Mouse (Mus musculus) kidney, postnatal 25 days (tissue): ENCODE data around the gene Ier2.

ENCODE experiments used
- DNase-seq, 2 experiments: peaks; one replicate each; pipeline ENCODE4 v3.0.0; 2021; ENCODE audit warnings: mixed read lengths in 2 of 2

Ier2 gene

GRCm38 (mm10) chr8:84661458-84661871, 1.2 kb downstream of the Ier2 start:
- peak; percentile 86 to 96 for DNase-seq

GRCm38 (mm10) chr8:84660819-84661457, 1.7 kb downstream of the Ier2 start:
- peak; percentile 85 to 91 for DNase-seq

DNA sequence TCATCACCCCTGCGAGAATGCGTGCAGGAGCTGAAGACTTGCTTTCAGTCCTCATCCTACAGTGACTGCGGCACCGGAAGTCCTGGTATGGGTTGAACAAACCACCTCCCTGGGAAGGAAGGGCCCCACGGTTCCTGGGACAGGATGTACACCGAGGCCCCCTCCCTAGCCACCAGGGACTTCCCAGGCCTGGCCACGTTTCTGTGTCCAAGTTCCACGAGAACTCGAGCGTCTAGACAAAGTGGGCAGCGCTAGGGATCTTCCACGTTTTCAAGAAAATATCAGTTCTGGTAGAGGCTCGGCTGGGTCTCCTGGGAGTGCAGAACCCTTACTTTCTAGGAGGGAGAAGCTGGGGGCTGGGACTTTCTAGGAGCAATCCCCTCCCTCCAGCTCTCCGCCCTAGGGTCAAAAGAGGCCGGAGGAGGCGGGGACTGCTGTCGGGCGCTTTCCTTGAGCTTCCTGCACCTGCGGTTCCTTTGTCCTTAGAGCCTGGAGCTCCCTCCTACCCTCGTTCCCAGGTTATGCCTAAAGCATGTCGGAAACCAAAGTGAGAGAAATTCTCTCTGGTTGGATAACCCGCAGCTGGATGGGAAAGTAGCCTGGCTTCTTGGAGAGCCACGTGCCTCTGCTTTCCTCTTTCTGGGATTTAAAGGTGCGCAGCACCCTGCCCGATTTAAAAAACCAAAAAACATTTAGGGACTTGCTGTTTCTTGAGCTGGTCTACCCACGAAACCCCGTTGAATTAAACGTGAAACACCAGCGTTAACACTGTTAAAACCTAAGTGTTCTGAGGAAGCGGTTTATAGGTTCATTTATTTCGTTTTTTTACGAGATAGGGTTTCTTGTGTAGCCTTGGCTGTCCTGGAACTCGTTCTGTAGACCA, 2.5 kb downstream of the Ier2 start:
- DNase-seq: peak; percentile 74 to 89

GRCm38 (mm10) chr8:84658951-84659350, 3.7 kb downstream of the Ier2 start:
- DNase-seq: no peak

- peak; percentile 39 to 62 for DNase-seq
These were observed 5.0 kb downstream of the Ier2 start for GRCm38 (mm10) chr8:84657680-84658079.

DNA sequence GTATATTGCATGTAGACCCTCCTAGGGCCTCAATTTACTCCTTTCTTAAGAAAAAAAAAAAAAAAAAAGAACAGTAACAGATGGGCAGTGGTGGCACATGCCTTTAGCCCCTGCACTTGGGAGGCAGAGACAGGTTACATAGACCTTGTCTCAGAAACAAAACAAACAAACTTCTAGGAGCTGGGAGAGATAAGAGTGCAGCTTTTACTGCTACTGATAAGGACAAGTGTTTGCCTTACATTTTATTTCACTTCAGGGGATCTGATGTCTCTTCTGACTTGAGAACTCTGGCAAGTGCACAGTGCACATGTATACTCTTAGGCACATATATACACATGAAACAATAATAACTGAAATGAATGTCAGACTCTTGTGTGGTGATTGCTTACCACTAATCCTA, 5.4 kb downstream of the Ier2 start:
- no peak for DNase-seq

- DNase-seq: peak; percentile 90 to 96
These were observed 6.0 kb downstream of the Ier2 start for GRCm38 (mm10) chr8:84656641-84657126.

GRCm38 (mm10) chr8:84656191-84656525, 6.5 kb downstream of the Ier2 start:
- DNase-seq: no peak

GRCm38 (mm10) chr8:84655336-84656190, 7.1 kb downstream of the Ier2 start:
- DNase-seq: peak; percentile 34 to 69

DNA sequence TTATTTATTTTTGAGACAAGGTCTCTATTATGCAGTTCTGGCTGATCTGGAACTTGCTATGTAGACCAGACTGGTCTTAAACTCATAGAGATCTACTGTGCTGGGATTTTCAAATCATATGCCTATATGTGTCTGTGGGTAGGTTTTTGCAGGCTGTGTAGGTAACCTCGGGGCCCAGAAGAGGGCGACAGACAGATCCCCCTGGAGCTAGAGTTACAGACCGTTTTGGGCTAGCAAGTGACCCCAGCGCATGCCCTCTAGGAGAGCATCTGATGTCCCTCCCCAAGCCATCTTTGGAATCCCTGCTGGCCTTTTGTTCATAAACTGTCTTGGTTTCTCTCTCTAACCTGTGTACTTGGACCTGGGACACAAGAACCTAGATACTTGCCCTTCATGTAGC, 8.1 kb downstream of the Ier2 start:
- no peak for DNase-seq

DNA sequence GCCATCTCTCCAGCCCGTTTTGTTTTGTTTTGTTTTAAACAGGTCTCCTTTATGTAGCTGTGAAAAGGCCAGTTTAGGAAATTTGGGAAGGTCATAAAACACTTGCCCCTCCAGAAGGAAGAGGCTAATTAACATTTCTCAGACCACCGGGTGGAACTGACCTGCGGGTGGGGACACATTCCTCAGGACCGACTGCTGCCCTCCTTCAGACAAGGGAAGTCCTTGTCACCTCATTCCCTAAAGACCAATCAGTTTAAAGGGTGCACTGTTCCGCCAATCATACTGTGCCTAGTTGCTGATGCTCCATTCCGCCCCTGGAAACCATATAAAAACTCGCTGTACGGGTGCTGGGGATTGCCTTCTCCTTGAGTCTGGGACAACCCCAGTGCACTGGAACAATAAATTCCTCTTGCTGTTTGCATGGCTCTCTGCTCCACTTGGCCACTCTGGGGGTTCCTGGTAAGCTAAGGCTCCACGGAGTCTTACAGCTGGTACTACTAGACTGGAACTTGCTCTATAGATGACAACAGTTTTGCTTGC, 9.5 kb downstream of the Ier2 start:
- no peak for DNase-seq

DNA sequence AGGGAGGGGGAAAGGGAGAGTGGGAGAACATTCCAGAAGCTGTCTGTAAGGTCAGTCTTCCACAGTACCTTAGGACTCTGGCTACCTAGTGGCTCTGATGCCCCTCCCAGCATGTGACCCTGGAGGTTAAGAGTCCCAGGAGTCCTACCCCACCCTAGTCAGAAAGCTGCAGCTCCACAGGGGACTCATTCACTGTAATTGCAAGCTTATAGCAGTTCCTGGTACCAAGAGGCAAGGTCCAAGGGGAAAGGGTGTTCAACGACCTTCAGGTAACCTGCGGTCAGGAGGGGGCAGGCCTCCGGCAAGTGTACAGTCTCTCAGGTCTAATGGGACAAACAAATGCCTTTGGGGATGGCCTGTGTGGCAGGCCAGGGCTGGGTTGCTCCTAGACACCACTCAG, 12.4 kb downstream of the Ier2 start:
- no peak for DNase-seq

GRCm38 (mm10) chr8:84647461-84647901, 15.2 kb downstream of the Ier2 start:
- peak; percentile 45 to 59 for DNase-seq

GRCm38 (mm10) chr8:84646800-84647199, 15.9 kb downstream of the Ier2 start:
- no peak for DNase-seq

- DNase-seq: no peak
These were observed 19.6 kb downstream of the Ier2 start for GRCm38 (mm10) chr8:84643019-84643418.

- no peak for DNase-seq
These were observed 20.9 kb downstream of the Ier2 start for GRCm38 (mm10) chr8:84641578-84642361.

- no peak for DNase-seq
These were observed 21.9 kb downstream of the Ier2 start for GRCm38 (mm10) chr8:84640617-84641294.

DNA sequence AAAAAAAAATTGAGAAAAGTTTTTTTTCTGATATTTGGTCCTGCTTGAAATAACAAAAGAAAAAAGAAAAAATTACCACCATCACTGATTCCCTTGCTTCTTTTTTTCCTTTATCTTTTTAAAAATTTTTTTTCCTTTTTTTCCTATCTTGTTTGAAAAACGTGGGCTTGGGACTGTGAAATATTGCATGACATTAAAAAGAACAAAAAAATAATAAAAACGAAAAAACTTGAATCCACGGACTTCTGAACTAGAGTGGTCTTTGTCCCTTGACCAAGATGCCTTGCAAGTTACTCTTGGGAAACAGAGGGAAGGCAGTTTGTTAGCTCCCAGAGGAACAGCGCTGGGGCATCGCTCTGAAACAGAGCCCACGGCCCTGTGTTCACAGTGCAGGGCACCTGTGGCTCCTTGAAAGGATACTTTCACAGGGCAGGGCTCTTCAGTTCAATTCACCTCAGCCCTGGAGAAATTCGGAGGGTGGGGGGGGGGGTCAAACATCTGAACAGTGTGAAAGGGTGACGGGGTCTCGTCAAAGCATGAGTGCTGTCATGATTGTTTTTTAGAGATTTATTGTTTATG, 22.6 kb downstream of the Ier2 start:
- DNase-seq: no peak

DNA sequence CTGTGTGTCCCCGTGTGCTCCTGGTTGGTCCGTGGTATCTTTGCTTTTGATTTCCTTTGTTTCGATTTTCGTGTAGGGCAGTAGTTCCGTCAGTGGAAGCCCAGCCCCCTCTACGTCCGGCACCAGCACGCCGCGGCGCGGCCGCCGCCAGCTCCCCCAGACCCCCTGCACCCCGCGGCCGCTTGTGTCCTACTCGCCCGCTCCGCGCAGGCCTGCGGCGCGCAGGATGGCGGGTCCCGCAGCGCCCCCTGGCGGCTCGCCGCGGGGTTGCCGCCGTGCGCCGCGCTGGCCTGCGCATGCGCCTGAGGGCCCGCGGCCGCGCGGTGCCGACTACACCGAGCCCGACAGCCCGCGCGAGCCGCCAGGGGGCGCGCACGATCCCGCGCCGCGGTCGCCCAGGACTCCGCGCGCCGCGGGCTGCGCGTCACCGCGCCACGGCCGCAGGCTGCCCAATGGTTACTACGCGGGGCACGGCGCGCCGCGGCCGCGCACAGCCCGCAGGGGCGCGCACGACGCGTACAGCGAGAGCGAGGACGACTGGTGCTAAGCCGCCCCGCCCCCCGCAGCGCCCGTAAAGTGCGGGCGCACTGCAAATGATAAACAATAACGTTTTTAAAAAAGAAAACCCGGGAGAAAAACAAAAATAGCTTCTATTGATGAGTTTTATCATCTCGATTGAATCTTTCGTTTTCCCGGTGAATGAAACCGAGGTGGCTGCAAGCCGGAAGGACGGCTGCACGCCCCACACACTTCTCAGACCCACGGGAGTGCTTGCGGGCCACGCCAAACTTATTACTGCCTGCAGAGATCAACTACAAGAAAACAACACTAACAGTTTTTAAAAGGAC, 23.3 kb downstream of the Ier2 start:
- DNase-seq: peak; percentile 92 to 97
